Mouse (Mus musculus) thymus, postnatal 25 days (tissue): ENCODE results near the gene Dnaja2.

Experiments
- DNase-seq: peaks from one replicate; pipeline ENCODE4 v3.0.0; 2022

The Dnaja2 gene

GRCm38 (mm10) chr8:85498577-85498976 is 56.6 kb downstream of the Dnaja2 start:
- DNase-seq = no peak

- DNase-seq = no peak
These were observed 58.4 kb downstream of the Dnaja2 start for GRCm38 (mm10) chr8:85496778-85497177.

GRCm38 (mm10) chr8:85496125-85496524 is 59.0 kb downstream of the Dnaja2 start:
- no peak for DNase-seq

GRCm38 (mm10) chr8:85492940-85493931 is 61.9 kb downstream of the Dnaja2 start:
- no peak for DNase-seq

GRCm38 (mm10) chr8:85492125-85492875 is 62.8 kb downstream of the Dnaja2 start, which contains the start of gene Gpt2:
Gpt2 (plus strand) TSS chr8:85492576.
- peak; percentile 88 for DNase-seq

GRCm38 (mm10) chr8:85489546-85489945 is 65.6 kb downstream of the Dnaja2 start:
- no peak for DNase-seq

- no peak for DNase-seq
These were observed 66.5 kb downstream of the Dnaja2 start for GRCm38 (mm10) chr8:85488631-85489030.

- DNase-seq = no peak
These were observed 67.1 kb downstream of the Dnaja2 start for GRCm38 (mm10) chr8:85487906-85488620.
